ENCODE assay signal across 31 mouse cellular contexts in genomic region chr4:89049592-89050440, GRCm38 (mm10).
DNase-seq lines count a peak whose midpoint lies in the region; ATAC-seq and TF ChIP-seq lines count a peak whose summit lies in the region.
"Had no signal": no experiment of that assay in that cellular context is flagged by ENCODE, and none has a peak within 500 bp of the region (broad histone marks: within the 10 kb centered on the region; RNA-seq: fewer than 3 reads in every experiment).

No protein-coding gene starts in this region.

- H3K27me3 ChIP-seq in MEL (ENCODE audit: control insufficient read depth in 1 of 2, insufficient read depth in 2 of 2, low read length in 2 of 2) (no peaks in the 10 kb centered on the region), Patski (no peaks in the 10 kb centered on the region)
- no peaks in the 10 kb centered on the region for H3K27me3 ChIP-seq in midbrain, embryonic 11.5 days (ENCODE audit: control insufficient read depth, insufficient read depth, low read length)
- H3K27me3 ChIP-seq: embryonic facial prominence, embryonic 12.5 days; embryonic facial prominence, embryonic 15.5 days; heart, embryonic 13.5 days had no signal

- no peak overlapping the region for H3K9ac ChIP-seq in MEL (ENCODE audit: control insufficient read depth, low read depth, low read length, poor library complexity, severe bottlenecking)
- no peak overlapping the region for H3K9ac ChIP-seq in midbrain, embryonic 11.5 days (ENCODE audit: low read length)
- H3K9ac ChIP-seq: embryonic facial prominence, embryonic 12.5 days; embryonic facial prominence, embryonic 15.5 days; forebrain, postnatal 0 days; heart, embryonic 13.5 days; hindbrain, embryonic 14.5 days had no signal

- no peaks in the 10 kb centered on the region for H3K9me3 ChIP-seq in MEL (replicated peaks; ENCODE audit: insufficient read depth, low read length)
- H3K9me3 ChIP-seq in midbrain, embryonic 11.5 days (ENCODE audit: control insufficient read depth, low read length) = no peaks in the 10 kb centered on the region
- H3K9me3 ChIP-seq: embryonic facial prominence, embryonic 12.5 days; embryonic facial prominence, embryonic 15.5 days; forebrain, embryonic 10.5 days; heart, embryonic 10.5 days; heart, embryonic 13.5 days had no signal

- no peak overlapping the region for H3K27ac ChIP-seq in MEL (ENCODE audit: control insufficient read depth, low read depth, low read length)
- no peak overlapping the region for H3K27ac ChIP-seq in midbrain, embryonic 11.5 days (ENCODE audit: low read depth, low read length)
- H3K27ac ChIP-seq: embryonic facial prominence, embryonic 12.5 days; embryonic facial prominence, embryonic 15.5 days; forebrain, embryonic 10.5 days; gastrocnemius, adult 2 months; heart, adult 2 months; heart, embryonic 10.5 days; heart, embryonic 13.5 days; hindbrain, embryonic 14.5 days; hindbrain, postnatal 0 days had no signal

- whole genome bisulfite sequencing in midbrain, embryonic 11.5 days = 81% methylated on average over 7 of the region's 7 CpGs

- no peak overlapping the region for H3K4me2 ChIP-seq in midbrain, embryonic 11.5 days
- H3K4me2 ChIP-seq: embryonic facial prominence, embryonic 12.5 days; embryonic facial prominence, embryonic 15.5 days; heart, embryonic 13.5 days; hindbrain, embryonic 14.5 days had no signal

- POLR2A ChIA-PET in Patski (lab: Charles Lee) = interaction anchor here (0.9 to 1.8 kb wide), 9 partner anchors 11 to 120 kb away, joined by 3 to 19 read pairs (median 3); no protein-coding TSS in a partner anchor

- no peak for TF ChIP-seq POLR2A in MEL (IDR thresholded peaks at IDR 0.05; ENCODE audit: control insufficient read depth in 1 of 2, insufficient read depth in 1 of 2, low read depth in 1 of 2, low read length in 2 of 2, poor library complexity in 1 of 2)

- no peaks in the 10 kb centered on the region for H3K79me2 ChIP-seq in MEL (ENCODE audit: control insufficient read depth, insufficient read depth, low read length, poor library complexity)

- peak; percentile 12 to 24; a peak in 2 of 4 replicates for TF ChIP-seq EP300 in MEL (IDR thresholded peaks at IDR 0.05; ENCODE audit: low read depth in 1 of 2, low read length in 2 of 2)

- H3K4me1 ChIP-seq in MEL (ENCODE audit: control insufficient read depth in 1 of 2, insufficient read depth in 2 of 2, low read length in 2 of 2) = peaks cover 10 to 25% of the 10 kb centered on the region in 2 experiments
- H3K4me1 ChIP-seq in midbrain, embryonic 11.5 days (ENCODE audit: control insufficient read depth, insufficient read depth, low read length) = no peaks in the 10 kb centered on the region
- H3K4me1 ChIP-seq: embryonic facial prominence, embryonic 12.5 days; embryonic facial prominence, embryonic 15.5 days; forebrain, embryonic 10.5 days; heart, embryonic 10.5 days; heart, embryonic 13.5 days had no signal

- peak; percentile 39 for ATAC-seq in Patski
- ATAC-seq in midbrain, embryonic 11.5 days (ENCODE audit: low FRiP score) = no peak
- ATAC-seq: forebrain, embryonic 14.5 days; forebrain, postnatal 0 days; hindbrain, postnatal 0 days; inflammation-experienced regulatory T-cells, adult 6 months; intestine, embryonic 16.5 days had no signal

- no peak for TF ChIP-seq CTCF in MEL (IDR thresholded peaks at IDR 0.05 in 2 of 3, conservative IDR thresholded peaks at IDR 0.05 in 1 of 3; ENCODE audit: control insufficient read depth in 1 of 3, insufficient read depth in 1 of 3, low read depth in 2 of 3, low read length in 3 of 3, poor library complexity in 1 of 3, severe bottlenecking in 1 of 3)
- TF ChIP-seq CTCF in Patski (IDR thresholded peaks at IDR 0.05) = no peak

- CTCF ChIA-PET in Patski (lab: Charles Lee) = interaction anchor here (0.6 to 1.9 kb wide), 9 partner anchors 9 to 177 kb away, joined by 3 to 9 read pairs (median 4); no protein-coding TSS in a partner anchor

- in situ Hi-C loops in Patski (cut with MboI; ENCODE audit: low pct_unique_long_range_greater_than_20kb) = loop anchor here (5.0 to 10.0 kb wide), 4 partner anchors 77 to 475 kb away; no protein-coding TSS in a partner anchor

- DNase-seq in 3134 (ENCODE audit: extremely low read depth, insufficient read length, low spot score) (peak; percentile 59), MEL (ENCODE audit: low read depth, low spot score) (no peak), Patski (ENCODE audit: low read depth, low spot score) (no peak)
- peak; percentile 43 for DNase-seq in fibroblast of lung, adult 2 months (ENCODE audit: low read depth)
- no peak for DNase-seq in cerebellum, postnatal 10 days
- no peak for DNase-seq in heart, adult 18-20 months
- no peak for DNase-seq in cerebellum, adult 8-10 months
- no peak for DNase-seq in midbrain, embryonic 11.5 days (ENCODE audit: low spot score, missing footprints)
- DNase-seq: adrenal gland, adult 2 months; adrenal gland, postnatal 14 days; cerebellum, adult 11 months; cerebellum, adult 2 months; cerebellum, postnatal 25 days; forebrain, postnatal 0 days; gastrocnemius, adult 2 months; gastrocnemius, postnatal 14 days; heart, adult 2 months; heart, postnatal 14 days; heart, postnatal 4 days; kidney, adult 18-20 months had no signal

- H3K36me3 ChIP-seq in MEL (ENCODE audit: control insufficient read depth in 1 of 2, insufficient read depth in 2 of 2, low read length in 2 of 2) = peaks cover 0 to 27% of the 10 kb centered on the region in 2 experiments; a peak in 2 of 4 replicates
- no peaks in the 10 kb centered on the region for H3K36me3 ChIP-seq in midbrain, embryonic 11.5 days (ENCODE audit: control insufficient read depth, insufficient read depth, low read length)
- H3K36me3 ChIP-seq: embryonic facial prominence, embryonic 12.5 days; embryonic facial prominence, embryonic 15.5 days; forebrain, embryonic 10.5 days; heart, embryonic 10.5 days; heart, embryonic 13.5 days had no signal

- no peak overlapping the region for H3K4me3 ChIP-seq in MEL (ENCODE audit: control insufficient read depth in 1 of 2, insufficient read depth in 1 of 2, low read depth in 2 of 2, low read length in 2 of 2)
- no peak overlapping the region for H3K4me3 ChIP-seq in midbrain, embryonic 11.5 days (ENCODE audit: low read depth, low read length)
- H3K4me3 ChIP-seq: embryonic facial prominence, embryonic 12.5 days; embryonic facial prominence, embryonic 15.5 days; erythroblast, embryonic 14.5 days; forebrain, embryonic 10.5 days; gastrocnemius, adult 2 months; heart, adult 2 months; heart, embryonic 10.5 days; heart, embryonic 13.5 days had no signal

- TF ChIP-seq RAD21 in MEL (IDR thresholded peaks at IDR 0.05; ENCODE audit: low read depth, low read length) = no peak

TF ChIP-seq in MEL, 35 proteins besides CTCF, POLR2A, EP300 and RAD21:
- no peak for TF ChIP-seq USF1 (IDR thresholded peaks at IDR 0.05; ENCODE audit: low read depth, low read length)
- no peak for TF ChIP-seq KAT2A (conservative IDR thresholded peaks at IDR 0.05; ENCODE audit: low read depth, low read length)
- no peak for TF ChIP-seq NRF1 (IDR thresholded peaks at IDR 0.05; ENCODE audit: insufficient read depth, low read depth, low read length, poor library complexity, severe bottlenecking)
- no peak for TF ChIP-seq MAZ (IDR thresholded peaks at IDR 0.05; ENCODE audit: low read depth, low read length)
- TF ChIP-seq ELF1 (IDR thresholded peaks at IDR 0.05; ENCODE audit: low read depth, low read length) = no peak
- no peak for TF ChIP-seq POLR2AphosphoS5 (IDR thresholded peaks at IDR 0.05; ENCODE audit: borderline replicate concordance, low read depth, low read length)
- TF ChIP-seq MAX (IDR thresholded peaks at IDR 0.05; ENCODE audit: low read length) = no peak
- no peak for TF ChIP-seq TBP (IDR thresholded peaks at IDR 0.05; ENCODE audit: low read depth, low read length)
- TF ChIP-seq GATA1 (IDR thresholded peaks at IDR 0.05; ENCODE audit: low read depth, low read length) = no peak
- no peak for TF ChIP-seq GABPA (IDR thresholded peaks at IDR 0.05; ENCODE audit: low read depth, low read length)
- no peak for TF ChIP-seq ETS1 (IDR thresholded peaks at IDR 0.05; ENCODE audit: low read depth, low read length)
- TF ChIP-seq JUND (IDR thresholded peaks at IDR 0.05; ENCODE audit: low read depth, low read length) = no peak
- TF ChIP-seq MXI1 (IDR thresholded peaks at IDR 0.05; ENCODE audit: low read depth, low read length) = no peak
- TF ChIP-seq RCOR1 (IDR thresholded peaks at IDR 0.05; ENCODE audit: low read depth, low read length) = no peak
- no peak for TF ChIP-seq CHD2 (IDR thresholded peaks at IDR 0.05; ENCODE audit: low read length)
- TF ChIP-seq BHLHE40 (IDR thresholded peaks at IDR 0.05; ENCODE audit: borderline replicate concordance, low read depth, low read length) = no peak

Comparison
In these comparisons a context has a peak if more than half of its experiments do, and no peak if none do; other contexts are left out.
1. DNase-seq: peak in 3134 (single experiment) and fibroblast of lung, adult 2 months (single experiment); none in MEL (single experiment), Patski (single experiment), cerebellum, postnatal 10 days (0 of 2), heart, adult 18-20 months (0 of 2), cerebellum, adult 8-10 months (single experiment) and midbrain, embryonic 11.5 days (single experiment).